Mouse (Mus musculus): ENCODE measurements around the gene Nck2.

GRCm38 (mm10) chr1:43413298-43413697 lies 31.1 kb upstream of the Nck2 start:
- TF ChIP-seq HCFC1 (IDR thresholded peaks at IDR 0.05; ENCODE audit: borderline replicate concordance, insufficient read depth, low read length) (no peak), CHD2 (IDR thresholded peaks at IDR 0.05; ENCODE audit: low read depth, low read length) (no peak), MAFK (IDR thresholded peaks at IDR 0.05; ENCODE audit: insufficient read depth, low read depth, low read length) (no peak)
